Mouse (Mus musculus) inflammation-experienced regulatory T-cells, adult 6 months (primary cell): ENCODE measurements around the gene Wnt11. TPM values are rescaled to one million over a fixed set of nuclear protein-coding genes. Genes with fewer than 3 reads are reported as not detected.

Experiments used
- ATAC-seq: one replicate; pipeline ENCODE4 v1.8.0; 2017
- polyA plus RNA-seq, 3 experiments: library from polyadenylated mRNA; unstranded; fragments of 100-300 nt; shearing (Covaris generic); gene quantifications; one replicate each; pipeline ENCODE4 v1.2.1; 2017

Wnt11 gene
- polyA plus RNA-seq, 3 experiments from 2014 or later, result not detected

- ATAC-seq, result no peak
These were observed 6.0 kb upstream of the Wnt11 start for GRCm38 (mm10) chr7:98828876-98829275.

- ATAC-seq, result no peak
These were observed 3.6 kb upstream of the Wnt11 start for GRCm38 (mm10) chr7:98831290-98831689.

GRCm38 (mm10) chr7:98835519-98836441, 868 bp downstream of the Wnt11 start:
- ATAC-seq, result no peak

- ATAC-seq, result peak; percentile 36
These were observed 1.7 kb downstream of the Wnt11 start for GRCm38 (mm10) chr7:98836646-98837045.

- peak; percentile 55 for ATAC-seq
These were observed 3.0 kb downstream of the Wnt11 start for GRCm38 (mm10) chr7:98837901-98838300.

- peak; percentile 27 for ATAC-seq
These were observed 3.8 kb downstream of the Wnt11 start for GRCm38 (mm10) chr7:98838729-98839141.

- ATAC-seq, result no peak
These were observed 4.4 kb downstream of the Wnt11 start for GRCm38 (mm10) chr7:98839312-98839711.

- no peak for ATAC-seq
These were observed 5.9 kb downstream of the Wnt11 start for GRCm38 (mm10) chr7:98840771-98841170.

GRCm38 (mm10) chr7:98841802-98842201, 6.9 kb downstream of the Wnt11 start:
- no peak for ATAC-seq

GRCm38 (mm10) chr7:98842997-98843396, 8.1 kb downstream of the Wnt11 start:
- ATAC-seq, result no peak

- ATAC-seq, result no peak
These were observed 8.7 kb downstream of the Wnt11 start for GRCm38 (mm10) chr7:98843649-98844048.

GRCm38 (mm10) chr7:98848899-98849640, 14.2 kb downstream of the Wnt11 start:
- no peak for ATAC-seq

GRCm38 (mm10) chr7:98850388-98850787, 15.5 kb downstream of the Wnt11 start:
- ATAC-seq, result no peak

- no peak for ATAC-seq
These were observed 16.3 kb downstream of the Wnt11 start for GRCm38 (mm10) chr7:98851220-98851619.

- no peak for ATAC-seq
These were observed 18.2 kb downstream of the Wnt11 start for GRCm38 (mm10) chr7:98852950-98853650.

- ATAC-seq, result no peak
These were observed 18.9 kb downstream of the Wnt11 start for GRCm38 (mm10) chr7:98853806-98854205.

GRCm38 (mm10) chr7:98855388-98855787, 20.5 kb downstream of the Wnt11 start:
- no peak for ATAC-seq

- ATAC-seq, result no peak
These were observed 21.2 kb downstream of the Wnt11 start for GRCm38 (mm10) chr7:98856128-98856527.

- no peak for ATAC-seq
These were observed 22.2 kb downstream of the Wnt11 start for GRCm38 (mm10) chr7:98857094-98857493.

GRCm38 (mm10) chr7:98861002-98861401, 26.1 kb downstream of the Wnt11 start:
- ATAC-seq, result no peak

- no peak for ATAC-seq
These were observed 28.1 kb downstream of the Wnt11 start for GRCm38 (mm10) chr7:98862994-98863393.

GRCm38 (mm10) chr7:98863969-98864718, 29.2 kb downstream of the Wnt11 start:
- ATAC-seq, result no peak
